Mouse (Mus musculus) lung, embryonic 15.5 days (tissue): Measurements from ENCODE around the gene Vmn1r85. TPM values are rescaled to one million over a fixed set of nuclear protein-coding genes. Genes with fewer than 3 reads are reported as not detected.
"Not testable (repeated sequence)": the region's sequence is repeated elsewhere in the genome, so short reads cannot be mapped to it uniquely, and the experiment has no call there.

ENCODE experiments used
- ATAC-seq: fragments of 200-750 bp; cut with Nextera tagmentation; 2 replicates; pipeline ENCODE4 v1.8.0; 2017; ENCODE audit warnings: moderate number of reproducible peaks, borderline replicate concordance; ENCODE audit not compliant: low FRiP score, low TSS enrichment; ENCODE audit errors: extremely low read depth
- H3K27ac ChIP-seq: fragments of 300-500 bp; sonication (generic); 2 replicates; pipeline ENCODE4 v1.5.1; 2015; ENCODE audit warnings: moderate library complexity, mild to moderate bottlenecking, inconsistent platforms
- H3K27me3 ChIP-seq: fragments of 300-500 bp; sonication (generic); 2 replicates; pipeline ENCODE4 v1.6.1; 2015; ENCODE audit warnings: inconsistent platforms
- H3K36me3 ChIP-seq: fragments of 300-500 bp; sonication (generic); 2 replicates; pipeline ENCODE4 v1.6.1; 2015; ENCODE audit warnings: inconsistent platforms
- H3K4me1 ChIP-seq: fragments of 300-500 bp; sonication (generic); 2 replicates; pipeline ENCODE4 v1.6.1; 2015; ENCODE audit warnings: inconsistent platforms
- H3K4me2 ChIP-seq: fragments of 300-500 bp; sonication (generic); 2 replicates; pipeline ENCODE4 v1.6.1; 2015; ENCODE audit warnings: inconsistent platforms, mild to moderate bottlenecking, moderate library complexity
- H3K4me3 ChIP-seq: fragments of 300-500 bp; sonication (generic); 2 replicates; pipeline ENCODE4 v1.5.1; 2015; ENCODE audit warnings: mild to moderate bottlenecking, inconsistent platforms
- H3K9ac ChIP-seq: fragments of 300-500 bp; sonication (generic); 2 replicates; pipeline ENCODE4 v1.6.1; 2015; ENCODE audit warnings: inconsistent platforms
- H3K9me3 ChIP-seq: fragments of 300-500 bp; sonication (generic); 2 replicates; pipeline ENCODE4 v1.6.1; 2016; ENCODE audit warnings: inconsistent platforms
- WGBS: fragments of 180-500 bp; shearing (Covaris S2); methylation state at CpG from one replicate; pipeline ENCODE4 v1.1.7; 2015; 5-methylcytosine and 5-hydroxymethylcytosine counted together
- polyA plus RNA-seq: library from polyadenylated mRNA; unstranded; fragments of >200 nt; fragmentation: Nextera tagmentation; extraction: Ambion mirVana; gene quantifications from 2 replicates; pipeline ENCODE4 v1.2.1, GENCODE M21; 2015

The Vmn1r85 gene
- polyA plus RNA-seq = not detected in 2 replicates

GRCm38 (mm10) chr7:13095073-13095472 is at the start of gene Vmn1r85:
TSS of gene Vmn1r85 (minus strand) at chr7:13095173.
- no peaks in the 10 kb centered on the region for H3K36me3 ChIP-seq
- H3K4me1 ChIP-seq = no peaks in the 10 kb centered on the region
- H3K27me3 ChIP-seq = no peaks in the 10 kb centered on the region
- no peak within 1 kb of the TSS for H3K9ac ChIP-seq
- no peak within 1 kb of the TSS for H3K4me2 ChIP-seq
- WGBS = 45% methylated on average over 3 of the region's 3 CpGs
- H3K4me3 ChIP-seq = no peak within 1 kb of the TSS
- H3K27ac ChIP-seq = no peak within 1 kb of the TSS
- H3K9me3 ChIP-seq = no peaks in the 10 kb centered on the region
- no peak for ATAC-seq

DNA sequence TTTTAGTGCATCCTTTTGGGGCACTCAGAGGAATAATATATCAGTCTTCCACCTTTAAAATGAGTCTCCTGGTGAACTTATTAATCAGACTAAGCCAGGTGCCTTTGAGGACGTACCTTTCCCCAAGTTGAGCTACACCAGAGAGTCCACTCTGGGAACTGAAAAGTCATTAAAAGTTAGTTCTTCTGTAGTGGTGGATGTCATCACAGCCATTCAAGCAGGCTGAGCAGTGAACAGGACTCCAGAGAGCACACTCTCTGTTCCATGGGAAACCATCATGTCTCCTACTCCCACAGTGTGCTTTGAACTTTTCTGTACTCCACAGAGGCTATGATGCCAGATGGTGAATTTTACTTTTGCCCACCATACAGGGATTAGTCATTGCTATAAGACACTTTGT is 45.1 kb upstream of the Vmn1r85 start, which contains the start of gene Vmn1r87:
Gene Vmn1r87 (minus strand): TSS at position 101 of the 400 bp plus-strand sequence.
- H3K9me3 ChIP-seq = no peaks in the 10 kb centered on the region
- H3K36me3 ChIP-seq = no peaks in the 10 kb centered on the region
- H3K9ac ChIP-seq = no peak within 1 kb of the TSS
- no peak within 1 kb of the TSS for H3K4me3 ChIP-seq
- ATAC-seq = no peak
- WGBS = 79% methylated on average over 1 of the region's 1 CpGs
- H3K4me1 ChIP-seq = no peaks in the 10 kb centered on the region
- H3K4me2 ChIP-seq = no peak within 1 kb of the TSS
- H3K27ac ChIP-seq = no peak within 1 kb of the TSS
- H3K27me3 ChIP-seq = no peaks in the 10 kb centered on the region

DNA sequence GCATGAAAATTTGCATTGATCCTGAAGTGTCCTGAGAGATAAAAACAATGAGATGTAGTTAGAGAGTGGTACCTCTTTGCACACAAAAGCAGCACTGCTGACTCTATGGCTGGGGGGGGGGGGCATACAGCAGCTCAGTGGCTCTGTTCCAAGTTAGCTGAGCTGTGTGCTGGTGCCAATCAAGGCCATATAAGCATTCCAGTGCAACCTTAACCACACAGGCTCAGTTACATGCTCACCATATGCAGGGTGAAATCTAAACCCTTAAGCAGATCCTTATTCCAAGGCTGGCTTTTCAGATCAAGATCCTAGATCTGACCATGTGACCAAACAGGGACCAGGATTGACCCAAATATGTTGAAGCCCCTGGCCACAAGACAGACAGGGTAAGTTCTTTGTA is 42.4 kb upstream of the Vmn1r85 start:
- no peaks in the 10 kb centered on the region for H3K36me3 ChIP-seq
- no peak overlapping the region for H3K4me2 ChIP-seq
- no peak overlapping the region for H3K9ac ChIP-seq
- no peak for ATAC-seq
- H3K27me3 ChIP-seq = no peaks in the 10 kb centered on the region
- no peak overlapping the region for H3K4me3 ChIP-seq
- no peaks in the 10 kb centered on the region for H3K9me3 ChIP-seq
- H3K4me1 ChIP-seq = no peaks in the 10 kb centered on the region
- H3K27ac ChIP-seq = no peak overlapping the region

GRCm38 (mm10) chr7:13131856-13132255 is 36.9 kb upstream of the Vmn1r85 start:
- Histone ChIP-seq H3K9ac (no peak overlapping the region), H3K4me3 (no peak overlapping the region), H3K9me3 (no peaks in the 10 kb centered on the region), H3K4me2 (no peak overlapping the region), H3K27me3 (no peaks in the 10 kb centered on the region), H3K4me1 (no peaks in the 10 kb centered on the region), H3K27ac (no peak overlapping the region), H3K36me3 (no peaks in the 10 kb centered on the region)
- no peak for ATAC-seq
- 86% methylated on average over 2 of the region's 2 CpGs for WGBS

DNA sequence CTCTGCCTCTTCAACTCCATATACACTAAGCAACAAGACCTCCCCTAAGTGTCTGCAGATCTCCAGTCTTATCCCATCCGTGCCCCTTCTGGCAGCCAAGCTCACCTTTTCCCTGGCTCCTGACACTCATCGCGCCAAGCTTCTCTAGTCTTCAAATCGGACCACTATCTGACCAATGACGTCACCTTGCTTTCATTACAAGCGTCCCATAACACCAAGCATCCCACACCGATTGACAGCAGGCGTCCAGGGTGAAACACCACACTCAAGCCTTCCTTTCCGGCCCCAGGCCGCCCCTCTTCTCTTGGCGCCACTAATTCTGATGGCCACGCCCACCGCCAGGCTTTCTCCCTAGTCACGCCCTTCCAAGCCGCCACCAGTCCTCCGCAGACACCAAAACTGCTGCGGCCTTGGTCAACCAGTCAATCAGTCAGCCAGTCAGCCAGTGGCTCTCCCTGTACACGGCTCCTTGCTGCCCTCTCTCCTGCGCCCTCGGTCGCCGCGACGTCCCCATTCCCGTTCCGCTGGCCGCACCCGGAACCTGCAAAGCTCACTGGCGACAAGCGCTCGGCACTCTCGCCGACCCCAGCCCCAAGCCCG is 28.7 kb upstream of the Vmn1r85 start:
- WGBS = under 1% methylated on average over 19 of the region's 34 CpGs
- ATAC-seq = peak; percentile 86
- H3K27ac ChIP-seq, H3K9me3 ChIP-seq, H3K9ac ChIP-seq, H3K27me3 ChIP-seq, H3K36me3 ChIP-seq, H3K4me3 ChIP-seq, H3K4me1 ChIP-seq: not testable (repeated sequence)
- H3K4me2 ChIP-seq = peak overlapping the region; percentile 46

- Histone ChIP-seq H3K9ac (no peak within 1 kb of the TSS), H3K4me1 (no peaks in the 10 kb centered on the region), H3K4me3 (no peak within 1 kb of the TSS), H3K36me3 (no peaks in the 10 kb centered on the region), H3K27ac (no peak within 1 kb of the TSS), H3K4me2 (no peak within 1 kb of the TSS), H3K9me3 (no peaks in the 10 kb centered on the region), H3K27me3 (no peaks in the 10 kb centered on the region)
- no peak for ATAC-seq
These were observed 24.8 kb upstream of the Vmn1r85 start, which contains the start of gene Vmn1r86 for GRCm38 (mm10) chr7:13119817-13120216. TSS of gene Vmn1r86 (minus strand) at chr7:13119917.

DNA sequence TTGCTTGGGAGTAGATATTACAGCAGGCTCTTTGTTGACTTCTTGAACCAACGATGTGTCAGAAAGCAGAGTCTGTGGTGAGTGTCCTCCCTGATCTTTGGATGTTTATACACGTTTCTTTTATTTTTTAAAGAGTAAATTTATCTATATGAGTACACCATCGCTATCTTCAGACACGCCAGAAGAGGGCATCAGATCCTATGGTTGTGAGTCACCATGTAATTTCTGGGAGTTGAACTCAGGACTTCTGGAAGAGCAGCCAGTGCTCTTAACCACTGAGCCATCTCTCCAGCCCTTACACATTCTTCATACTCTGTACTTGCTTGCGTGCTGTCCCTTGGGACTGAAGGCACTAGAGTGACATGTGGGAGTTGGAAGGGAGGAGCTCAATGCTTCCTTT is 22.7 kb downstream of the Vmn1r85 start:
- Histone ChIP-seq H3K36me3 (no peaks in the 10 kb centered on the region), H3K9me3 (no peaks in the 10 kb centered on the region), H3K4me2 (no peak overlapping the region), H3K4me1 (no peaks in the 10 kb centered on the region), H3K27me3 (no peaks in the 10 kb centered on the region), H3K27ac (no peak overlapping the region), H3K4me3 (no peak overlapping the region), H3K9ac (no peak overlapping the region)
- ATAC-seq = no peak
- WGBS = 57% methylated on average over 5 of the region's 5 CpGs

DNA sequence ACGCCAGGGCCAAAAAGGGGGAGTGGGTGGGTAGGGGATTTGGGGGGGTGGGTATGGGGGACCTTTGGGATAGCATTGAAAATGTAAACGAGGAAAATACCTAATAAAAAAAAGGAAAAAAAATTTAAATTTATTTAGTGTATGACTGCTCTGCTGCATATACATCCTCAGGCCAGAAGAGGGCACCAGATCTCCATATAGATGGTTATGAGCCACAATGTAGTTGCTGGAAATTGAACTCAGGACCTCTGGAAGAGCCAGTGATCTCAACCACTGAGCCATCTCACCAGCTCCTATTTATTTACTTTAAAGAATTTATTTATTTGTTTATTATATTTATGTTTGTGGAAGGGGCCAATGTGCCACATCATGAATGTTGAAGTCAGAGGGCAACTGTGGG is 31.6 kb downstream of the Vmn1r85 start:
- not testable (repeated sequence) for H3K4me3 ChIP-seq, ATAC-seq, H3K4me2 ChIP-seq, H3K4me1 ChIP-seq, H3K9me3 ChIP-seq, H3K27me3 ChIP-seq, H3K9ac ChIP-seq, H3K27ac ChIP-seq, H3K36me3 ChIP-seq
- WGBS = 53% methylated on average over 2 of the region's 2 CpGs

DNA sequence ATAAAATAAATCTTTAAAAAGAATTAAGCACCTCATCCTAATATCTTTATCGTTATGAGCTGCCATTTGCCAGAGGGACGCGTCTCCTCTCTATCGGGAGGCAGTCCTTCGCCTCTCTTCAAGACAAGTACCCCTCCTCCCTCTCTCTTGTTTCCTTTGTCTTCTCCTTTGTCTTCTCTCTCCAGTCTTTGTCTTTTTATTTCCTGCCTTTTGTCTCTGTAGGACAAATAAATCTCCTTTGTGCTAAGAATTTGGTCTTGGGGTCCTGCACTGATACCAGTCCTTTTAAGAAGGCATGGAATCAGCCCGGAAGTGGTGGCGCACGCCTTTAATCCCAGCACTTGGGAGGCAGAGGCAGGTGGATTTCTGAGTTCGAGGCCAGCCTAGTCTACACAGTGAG is 35.4 kb downstream of the Vmn1r85 start:
- Histone ChIP-seq H3K36me3 (no peaks in the 10 kb centered on the region), H3K4me3 (no peak overlapping the region), H3K9me3 (no peaks in the 10 kb centered on the region), H3K4me1 (no peaks in the 10 kb centered on the region), H3K9ac (no peak overlapping the region), H3K27ac (no peak overlapping the region), H3K4me2 (no peak overlapping the region), H3K27me3 (no peaks in the 10 kb centered on the region)
- 92% methylated on average over 9 of the region's 9 CpGs for WGBS
- no peak for ATAC-seq

GRCm38 (mm10) chr7:13056913-13057700 is 37.9 kb downstream of the Vmn1r85 start:
- Histone ChIP-seq H3K9me3 (no peaks in the 10 kb centered on the region), H3K36me3 (no peaks in the 10 kb centered on the region), H3K4me1 (peaks cover 5% of the 10 kb centered on the region), H3K4me3 (no peak overlapping the region), H3K4me2 (no peak overlapping the region), H3K27ac (no peak overlapping the region), H3K9ac (no peak overlapping the region), H3K27me3 (no peaks in the 10 kb centered on the region)
- ATAC-seq = no peak
- WGBS = 62% methylated on average over 8 of the region's 8 CpGs

DNA sequence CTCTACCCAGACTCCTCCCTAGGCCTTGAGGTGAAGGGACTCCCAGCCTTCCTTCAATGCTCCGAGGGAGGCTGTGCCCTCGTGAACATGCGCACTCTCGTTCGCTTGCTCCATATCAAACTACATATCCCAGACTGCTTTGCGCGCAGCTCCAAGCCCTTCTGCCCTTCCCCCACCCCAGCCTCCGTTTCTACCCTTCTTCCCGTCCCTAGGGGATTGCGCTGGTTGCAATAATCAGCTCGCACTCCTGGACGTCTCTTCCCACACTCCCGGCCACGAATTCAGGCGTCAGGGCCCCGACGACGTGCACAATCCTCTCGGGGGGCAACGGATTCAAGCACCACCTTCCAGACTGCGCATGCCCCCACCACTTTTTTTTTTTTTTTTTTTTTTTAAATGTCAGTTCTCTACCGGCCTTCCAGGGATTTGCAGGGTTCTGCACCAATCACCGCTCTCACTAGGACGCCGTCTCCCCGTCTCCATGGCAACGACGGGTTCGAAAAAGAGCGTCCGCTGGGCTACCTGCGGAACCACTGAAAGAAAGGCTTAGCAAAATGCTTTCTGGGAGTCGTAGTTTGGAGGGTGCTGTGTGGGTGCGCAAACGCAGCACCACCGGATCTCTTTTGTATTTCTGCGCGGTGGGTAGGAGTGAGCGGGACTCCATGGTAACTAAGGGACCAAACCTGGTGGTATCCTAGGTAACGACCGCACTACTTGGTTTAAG is 40.5 kb downstream of the Vmn1r85 start, which contains the start of gene Mzf1:
Gene Mzf1 (minus strand): TSS at position 478 of the 724 bp plus-strand sequence.
- H3K4me2 ChIP-seq = peak within 1 kb of the TSS; percentile 80
- peak within 1 kb of the TSS; percentile 88 for H3K27ac ChIP-seq
- H3K27me3 ChIP-seq = no peaks in the 10 kb centered on the region
- ATAC-seq = peak; percentile 91
- H3K9me3 ChIP-seq = no peaks in the 10 kb centered on the region
- peak within 1 kb of the TSS; percentile 66 for H3K4me3 ChIP-seq
- under 1% methylated on average over 41 of the region's 41 CpGs for WGBS
- no peaks in the 10 kb centered on the region for H3K36me3 ChIP-seq
- H3K9ac ChIP-seq = peak within 1 kb of the TSS; percentile 64
- peaks cover 5% of the 10 kb centered on the region for H3K4me1 ChIP-seq

- Histone ChIP-seq H3K9me3 (no peaks in the 10 kb centered on the region), H3K4me3 (peak overlapping the region; percentile 66), H3K27me3 (no peaks in the 10 kb centered on the region), H3K27ac (peak overlapping the region; percentile 88), H3K9ac (peak overlapping the region; percentile 64), H3K4me2 (peak overlapping the region; percentile 80), H3K4me1 (peaks cover 5% of the 10 kb centered on the region), H3K36me3 (no peaks in the 10 kb centered on the region)
- ATAC-seq = no peak
- WGBS = under 1% methylated on average over 15 of the region's 15 CpGs
These were observed 41.0 kb downstream of the Vmn1r85 start for GRCm38 (mm10) chr7:13053961-13054286.
